Mouse (Mus musculus) MEL (cell line): ENCODE measurements around the gene Tspan9. TPM values are rescaled to one million over a fixed set of nuclear protein-coding genes. Genes with fewer than 3 reads are reported as not detected.

Experiments used
- DNase-seq: peaks from one replicate; pipeline ENCODE4 v3.0.0; 2011; ENCODE audit warnings: low read depth, low spot score
- H3K27ac ChIP-seq: 2 replicates; pipeline ENCODE4 v1.5.1; 2012; ENCODE audit warnings: low read depth, mild to moderate bottlenecking, control low read depth, low read length, moderate library complexity; ENCODE audit not compliant: control insufficient read depth
- H3K27me3 ChIP-seq, 2 experiments: fragments of 150-350 bp in 1 of 2; sonication (generic) in 1 of 2; 2 replicates each; pipeline ENCODE4 v1.6.1; 2012; ENCODE audit warnings: low read length in 2 of 2, mild to moderate bottlenecking in 2 of 2, improper control_type of control experiment in 1 of 2, moderate library complexity in 1 of 2; ENCODE audit not compliant: insufficient read depth in 2 of 2, control insufficient read depth in 1 of 2
- H3K36me3 ChIP-seq, 2 experiments: 2 replicates each; pipeline ENCODE4 v1.6.1; 2012 to 2014; ENCODE audit warnings: low read length in 2 of 2, improper control_type of control experiment in 1 of 2, inconsistent platforms in 1 of 2, mild to moderate bottlenecking in 1 of 2; ENCODE audit not compliant: insufficient read depth in 2 of 2, control insufficient read depth in 1 of 2
- H3K4me1 ChIP-seq, 2 experiments: fragments of 150-350 bp in 1 of 2; sonication (generic) in 1 of 2; 2 replicates each; pipeline ENCODE4 v1.6.1; 2012; ENCODE audit warnings: low read length in 2 of 2, improper control_type of control experiment in 1 of 2, mild to moderate bottlenecking in 1 of 2; ENCODE audit not compliant: insufficient read depth in 2 of 2, control insufficient read depth in 1 of 2
- H3K4me3 ChIP-seq, 2 experiments: fragments of 150-350 bp in 1 of 2; sonication (generic) in 1 of 2; 2 replicates each; pipeline ENCODE4 v1.5.1; 2012; ENCODE audit warnings: low read depth in 2 of 2, low read length in 2 of 2, mild to moderate bottlenecking in 2 of 2, moderate library complexity in 2 of 2, control low read depth in 1 of 2, improper control_type of control experiment in 1 of 2; ENCODE audit not compliant: control insufficient read depth in 1 of 2, insufficient read depth in 1 of 2
- H3K79me2 ChIP-seq: 2 replicates; pipeline ENCODE4 v1.6.1; 2012; ENCODE audit warnings: mild to moderate bottlenecking, low read length, moderate library complexity; ENCODE audit not compliant: control insufficient read depth, poor library complexity, insufficient read depth
- H3K9ac ChIP-seq: 2 replicates; pipeline ENCODE4 v1.6.1; 2012; ENCODE audit warnings: low read depth, mild to moderate bottlenecking, control low read depth, low read length, moderate library complexity; ENCODE audit not compliant: control insufficient read depth, poor library complexity, severe bottlenecking
- H3K9me3 ChIP-seq: fragments of 150-350 bp; sonication (generic); replicated peaks from 2 replicates; pipeline ENCODE4 v1.6.1; 2012; ENCODE audit warnings: mild to moderate bottlenecking, low read length, improper control_type of control experiment, moderate library complexity; ENCODE audit not compliant: insufficient read depth
- CHD1 ChIP-seq: IDR thresholded peaks from 2 replicates; pipeline ENCODE4 v1.6.1; 2012; ENCODE audit warnings: low read depth, mild to moderate bottlenecking, inconsistent platforms, low read length, improper control_type of control experiment
- CTCF ChIP-seq, 3 experiments: IDR thresholded peaks in 2 of 3; conservative IDR thresholded peaks in 1 of 3; 2 replicates each; pipeline ENCODE4 v1.5.1; 2011 to 2012; ENCODE audit warnings: low read length in 3 of 3, low read depth in 2 of 3, mild to moderate bottlenecking in 2 of 3, improper control_type of control experiment in 1 of 3, inconsistent platforms in 1 of 3, mixed read lengths in 1 of 3, moderate library complexity in 1 of 3; ENCODE audit not compliant: control insufficient read depth in 1 of 3, insufficient read depth in 1 of 3, poor library complexity in 1 of 3, severe bottlenecking in 1 of 3
- ELF1 ChIP-seq: IDR thresholded peaks from 2 replicates; pipeline ENCODE4 v1.6.1; 2014; ENCODE audit warnings: low read depth, mild to moderate bottlenecking, inconsistent platforms, low read length, improper control_type of control experiment, moderate library complexity
- ETS1 ChIP-seq: IDR thresholded peaks from 2 replicates; pipeline ENCODE4 v1.6.1; 2012; ENCODE audit warnings: low read depth, mild to moderate bottlenecking, inconsistent platforms, low read length, improper control_type of control experiment, moderate library complexity
- KAT2A ChIP-seq: conservative IDR thresholded peaks from 2 replicates; pipeline ENCODE4 v1.6.1; 2012; ENCODE audit warnings: low read depth, low read length, improper control_type of control experiment, inconsistent platforms
- MXI1 ChIP-seq: IDR thresholded peaks from 2 replicates; pipeline ENCODE4 v1.6.1; 2011; ENCODE audit warnings: mild to moderate bottlenecking, low read depth, low read length, improper control_type of control experiment
- MYB ChIP-seq: IDR thresholded peaks from 2 replicates; pipeline ENCODE4 v1.6.1; 2011; ENCODE audit warnings: mild to moderate bottlenecking, low read depth, low read length, improper control_type of control experiment
- POLR2A ChIP-seq, 2 experiments: IDR thresholded peaks; 2 replicates each; pipeline ENCODE4 v1.6.1; 2011 to 2012; ENCODE audit warnings: low read length in 2 of 2, mild to moderate bottlenecking in 2 of 2, control low read depth in 1 of 2, improper control_type of control experiment in 1 of 2, low read depth in 1 of 2, moderate library complexity in 1 of 2; ENCODE audit not compliant: control insufficient read depth in 1 of 2, insufficient read depth in 1 of 2, poor library complexity in 1 of 2
- POLR2AphosphoS5 ChIP-seq: IDR thresholded peaks from 2 replicates; pipeline ENCODE4 v1.6.1; 2012; ENCODE audit warnings: low read depth, borderline replicate concordance, mild to moderate bottlenecking, inconsistent platforms, low read length, moderate library complexity, mixed read lengths
- SMC3 ChIP-seq: IDR thresholded peaks from 2 replicates; pipeline ENCODE4 v1.6.1; 2011; ENCODE audit warnings: low read depth, low read length, improper control_type of control experiment
- TBP ChIP-seq: IDR thresholded peaks from 2 replicates; pipeline ENCODE4 v1.8.0; 2011; ENCODE audit warnings: low read depth, low read length, improper control_type of control experiment
- UBTF ChIP-seq: IDR thresholded peaks from 2 replicates; pipeline ENCODE4 v1.6.1; 2012; ENCODE audit warnings: low read depth, mild to moderate bottlenecking, inconsistent platforms, low read length, improper control_type of control experiment, moderate library complexity, borderline replicate concordance; ENCODE audit not compliant: insufficient read depth
- USF1 ChIP-seq: IDR thresholded peaks from 2 replicates; pipeline ENCODE4 v1.6.1; 2014; ENCODE audit warnings: low read depth, mild to moderate bottlenecking, inconsistent platforms, low read length, improper control_type of control experiment, moderate library complexity
- ZC3H11A ChIP-seq: IDR thresholded peaks from 2 replicates; pipeline ENCODE4 v1.6.1; 2012; ENCODE audit warnings: low read depth, mild to moderate bottlenecking, inconsistent platforms, low read length, improper control_type of control experiment
- ZKSCAN1 ChIP-seq: IDR thresholded peaks from 2 replicates; pipeline ENCODE4 v1.6.1; 2012; ENCODE audit warnings: low read depth, mild to moderate bottlenecking, inconsistent platforms, low read length, improper control_type of control experiment, moderate library complexity
- ZNF384 ChIP-seq: IDR thresholded peaks from 2 replicates; pipeline ENCODE4 v1.6.1; 2012; ENCODE audit warnings: low read depth, mild to moderate bottlenecking, inconsistent platforms, low read length, improper control_type of control experiment
- polyA plus RNA-seq, 2 experiments: library from polyadenylated mRNA; stranded (reverse) in 1 of 2; unstranded in 1 of 2; fragments of >175 nt in 1 of 2; fragments of >200 nt in 1 of 2; gene quantifications; 2 replicates each; pipeline versions ENCODE4 v1.2.1 to v1.2.4; 2012; ENCODE audit warnings: low replicate concordance in 2 of 2, low read depth in 1 of 2; ENCODE audit not compliant: insufficient read length in 2 of 2, insufficient read depth in 1 of 2, missing spikeins in 1 of 2
- total RNA-seq: library from RNA; depleted of rRNA; stranded (reverse); fragments of 300-350 nt; gene quantifications from 2 replicates; pipeline ENCODE4 v1.2.3, GENCODE M21; 2012

Gene Tspan9
- total and polyA plus RNA-seq, 3 experiments: 0.08 to 3.4 TPM; not detected in 1

DNA sequence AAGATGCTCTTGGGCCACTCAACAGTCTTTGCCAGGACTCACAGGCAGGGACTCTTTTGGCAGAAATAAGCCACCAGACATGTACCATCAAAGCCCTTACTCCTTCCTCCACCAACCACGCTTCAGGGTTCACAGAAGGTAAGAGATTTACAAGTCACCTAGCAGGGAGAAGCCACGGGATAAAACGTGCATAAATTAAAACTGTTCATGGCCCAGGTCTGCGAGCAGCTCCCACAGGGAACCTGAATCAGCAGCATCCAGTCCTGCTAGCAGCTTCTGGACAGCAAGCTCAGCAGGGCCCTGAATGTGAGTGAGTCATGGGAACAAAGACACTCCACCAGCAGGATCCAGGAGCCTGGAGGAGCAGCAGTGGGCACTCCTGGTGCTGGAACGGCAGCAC is 7.9 kb downstream of the Tspan9 start:
- TF ChIP-seq MYB (no peak), ZKSCAN1 (no peak), ELF1 (no peak), ETS1 (no peak), MXI1 (no peak), SMC3 (no peak), KAT2A (no peak), UBTF (no peak), ZNF384 (no peak), USF1 (no peak), CHD1 (no peak)
- no peaks in the 10 kb centered on the region for H3K9me3 ChIP-seq
- H3K36me3 ChIP-seq: no peaks in the 10 kb centered on the region
- no peak overlapping the region for H3K27ac ChIP-seq
- no peaks in the 10 kb centered on the region for H3K4me1 ChIP-seq
- H3K9ac ChIP-seq: no peak overlapping the region
- H3K79me2 ChIP-seq: no peaks in the 10 kb centered on the region
- no peaks in the 10 kb centered on the region for H3K27me3 ChIP-seq
- H3K4me3 ChIP-seq: no peak overlapping the region
- no peak for DNase-seq

GRCm38 (mm10) chr6:128135006-128135405 is 8.4 kb downstream of the Tspan9 start:
- H3K36me3 ChIP-seq: no peaks in the 10 kb centered on the region
- H3K9me3 ChIP-seq: no peaks in the 10 kb centered on the region
- H3K4me3 ChIP-seq: no peak overlapping the region
- no peak for DNase-seq
- no peak for TF ChIP-seq CHD1
- no peak for TF ChIP-seq USF1
- no peak for TF ChIP-seq TBP
- no peak for TF ChIP-seq POLR2A (IDR thresholded peaks at IDR 0.05; ENCODE audit: control insufficient read depth in 1 of 2, insufficient read depth in 1 of 2, low read depth in 1 of 2, low read length in 2 of 2, poor library complexity in 1 of 2)
- no peak for TF ChIP-seq CTCF (IDR thresholded peaks at IDR 0.05 in 2 of 3, conservative IDR thresholded peaks at IDR 0.05 in 1 of 3; ENCODE audit: control insufficient read depth in 1 of 3, insufficient read depth in 1 of 3, low read depth in 2 of 3, low read length in 3 of 3, poor library complexity in 1 of 3, severe bottlenecking in 1 of 3)
- no peak for TF ChIP-seq POLR2AphosphoS5
- no peak for TF ChIP-seq ZC3H11A
- TF ChIP-seq ETS1: no peak
- no peak overlapping the region for H3K27ac ChIP-seq
- no peaks in the 10 kb centered on the region for H3K4me1 ChIP-seq
- no peaks in the 10 kb centered on the region for H3K79me2 ChIP-seq
- H3K27me3 ChIP-seq: no peaks in the 10 kb centered on the region
- no peak overlapping the region for H3K9ac ChIP-seq
